Mouse (Mus musculus) layer of hippocampus, adult 8-10 months (tissue): ENCODE results near the gene Disp1. TPM values are rescaled to one million over a fixed set of nuclear protein-coding genes. Genes with fewer than 3 reads are reported as not detected.

Experiments
- DNase-seq, 2 experiments: peaks; one replicate each; pipeline ENCODE4 v3.0.0; 2022; ENCODE audit warnings: low spot score in 2 of 2
- total RNA-seq, 4 experiments: library from RNA; stranded (reverse); gene quantifications; 2 replicates each; pipeline ENCODE4 v1.2.4; 2022

The Disp1 gene
- total RNA-seq, 4 experiments from 2014 or later: 4.5 to 6.5 (median 5.4) TPM

GRCm38 (mm10) chr1:183207141-183207540, 14.2 kb downstream of the Disp1 start:
- DNase-seq: no peak

DNA sequence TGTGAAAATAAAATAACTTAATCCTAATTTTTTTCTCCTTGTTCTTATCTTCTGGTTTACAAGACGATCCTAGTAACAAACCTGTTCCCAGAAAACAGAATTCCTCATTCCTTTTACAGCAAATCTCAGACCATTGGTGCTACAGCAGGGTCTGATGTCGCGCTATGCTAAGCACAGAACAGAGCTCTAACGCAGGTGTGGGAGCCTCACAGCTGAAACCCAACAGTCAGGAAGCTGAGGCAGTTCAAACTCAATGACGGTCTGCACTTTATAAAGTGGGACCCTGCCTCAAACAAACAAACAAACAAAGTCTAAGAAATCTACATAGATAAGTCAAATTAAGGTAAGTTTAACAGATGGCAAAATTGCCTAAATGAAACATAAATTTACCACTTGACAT, 20.4 kb downstream of the Disp1 start:
- DNase-seq: no peak

- no peak for DNase-seq
Measured at GRCm38 (mm10) chr1:183194763-183195162, 26.6 kb downstream of the Disp1 start.

DNA sequence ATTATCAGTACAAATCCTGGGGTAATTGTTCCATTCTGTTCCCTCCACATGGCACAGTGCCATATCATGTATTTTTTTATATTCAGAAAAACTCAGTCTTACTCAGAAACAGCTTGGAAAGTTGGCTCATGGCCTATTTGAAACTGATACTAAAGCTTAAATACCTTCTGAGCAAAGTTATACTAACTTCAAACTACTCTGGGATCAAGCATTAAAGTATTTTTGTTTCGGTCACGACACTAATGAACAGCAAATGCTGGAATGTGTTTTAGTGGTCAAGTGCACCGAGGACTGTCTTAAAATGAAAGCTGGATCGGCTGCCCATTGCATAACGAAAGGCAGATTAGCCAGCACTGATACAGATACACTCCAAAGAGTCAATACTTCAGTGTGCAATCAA, 27.2 kb downstream of the Disp1 start:
- DNase-seq: no peak

GRCm38 (mm10) chr1:183191398-183191797, 29.9 kb downstream of the Disp1 start:
- no peak for DNase-seq

GRCm38 (mm10) chr1:183190456-183190855, 30.9 kb downstream of the Disp1 start:
- no peak for DNase-seq

DNA sequence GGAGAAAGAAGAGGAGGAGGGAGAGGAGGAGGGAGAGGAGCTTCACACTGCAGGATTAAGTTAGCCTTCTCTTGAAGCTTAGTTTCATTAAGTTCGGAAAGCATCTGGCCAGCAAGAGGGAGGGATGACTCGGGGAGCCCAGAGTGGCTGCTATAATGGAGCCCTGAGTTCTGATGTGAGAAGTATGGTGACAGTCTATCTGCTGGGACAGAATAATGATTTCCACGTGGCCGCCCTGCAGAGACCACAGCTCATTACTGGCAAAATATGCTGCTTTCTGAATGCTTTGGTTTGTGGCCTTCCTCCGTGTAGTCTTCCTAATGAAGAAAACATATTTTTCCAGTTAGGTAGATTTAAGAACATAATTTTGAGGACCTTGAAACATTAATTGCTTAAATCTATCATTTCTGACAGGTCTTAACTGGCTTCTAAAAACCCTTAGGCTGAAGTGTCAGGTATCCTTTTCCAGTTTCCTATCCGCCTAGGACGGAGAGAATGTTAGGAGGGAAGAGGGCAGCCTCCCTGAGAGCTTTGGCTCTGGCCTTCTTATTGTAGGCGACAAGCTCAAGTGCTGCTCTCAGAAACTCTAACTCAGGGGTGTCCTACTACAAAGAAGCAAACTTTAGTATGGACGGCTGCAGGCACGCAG, 32.2 kb downstream of the Disp1 start:
- DNase-seq: no peak

DNA sequence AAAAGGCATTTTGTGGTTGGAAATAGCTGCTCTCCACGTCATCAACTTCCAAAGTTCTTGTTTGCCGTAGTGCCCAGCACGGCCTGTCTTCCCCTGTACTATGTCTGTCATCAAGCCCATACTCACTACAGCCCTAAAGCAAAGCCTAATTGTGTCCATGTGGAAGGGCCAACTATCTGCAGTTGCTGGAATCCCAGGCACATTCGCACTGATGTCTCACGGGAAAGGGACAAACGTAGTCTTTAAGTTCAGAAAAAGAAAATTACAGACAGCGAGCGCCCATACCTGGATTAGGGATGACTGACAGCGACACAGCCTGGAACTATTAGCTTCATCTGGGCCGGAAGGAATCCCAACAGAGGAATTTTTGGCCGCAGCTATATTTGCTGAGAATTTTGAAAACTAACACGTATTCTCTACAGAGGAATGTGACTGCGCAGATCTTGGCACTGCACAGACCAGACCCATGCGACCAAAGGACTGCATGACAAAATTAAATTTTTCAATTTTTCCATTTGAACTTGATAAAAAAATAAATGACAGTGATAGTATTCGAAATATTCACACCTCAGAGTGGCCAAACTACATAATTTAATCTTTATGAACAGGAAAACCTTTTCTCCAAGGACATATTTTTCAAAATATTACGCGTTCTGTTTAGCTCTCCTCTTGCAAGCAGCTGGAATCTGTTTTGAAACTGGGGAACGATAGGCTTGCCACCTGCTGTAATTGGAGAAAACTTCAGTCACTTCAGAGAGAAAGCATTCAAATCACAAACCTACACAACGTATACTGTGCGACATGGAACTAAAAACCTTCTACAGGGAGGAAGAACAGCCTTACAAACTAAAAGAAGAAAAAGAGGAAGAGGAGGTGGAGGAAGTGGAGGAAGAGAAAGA, 33.0 kb downstream of the Disp1 start:
- no peak for DNase-seq

DNA sequence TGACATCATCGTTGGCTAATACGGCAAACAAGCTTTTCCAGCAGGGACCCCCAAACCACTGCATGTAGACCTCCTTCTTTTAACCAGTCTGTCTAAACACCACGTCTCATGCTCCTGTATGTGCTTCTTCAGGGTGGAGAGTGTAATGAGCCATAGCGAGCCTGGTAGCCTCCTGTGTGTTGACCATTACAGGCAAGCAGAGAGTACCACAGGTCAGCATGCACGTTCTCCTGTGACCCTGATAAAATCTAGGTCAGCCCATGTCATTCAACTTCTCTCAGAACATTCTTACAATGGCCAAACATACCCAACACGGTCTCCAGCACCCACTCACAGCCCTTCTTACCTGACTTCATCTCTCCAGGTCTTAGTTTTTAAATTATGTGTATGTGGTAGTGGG, 35.8 kb downstream of the Disp1 start:
- DNase-seq: no peak

DNA sequence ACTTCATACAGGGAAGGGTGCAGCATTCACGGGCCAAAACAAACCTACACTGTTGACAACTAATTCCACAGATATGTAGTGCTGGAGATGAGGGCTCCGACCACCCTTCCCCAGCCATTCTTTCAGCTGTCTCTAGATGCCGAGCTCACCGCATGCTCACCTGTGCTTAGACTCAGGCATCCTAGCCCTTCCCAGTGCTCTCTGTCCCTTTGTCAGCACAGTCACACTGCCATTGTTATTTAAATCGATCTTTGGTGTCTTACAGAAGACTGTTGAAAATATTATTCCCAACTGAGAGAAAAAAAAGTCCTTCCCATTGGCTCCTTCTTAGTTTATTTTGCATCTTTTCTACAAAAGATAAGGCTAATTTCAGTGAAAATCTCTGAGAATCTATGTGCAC, 36.6 kb downstream of the Disp1 start:
- DNase-seq: no peak

DNA sequence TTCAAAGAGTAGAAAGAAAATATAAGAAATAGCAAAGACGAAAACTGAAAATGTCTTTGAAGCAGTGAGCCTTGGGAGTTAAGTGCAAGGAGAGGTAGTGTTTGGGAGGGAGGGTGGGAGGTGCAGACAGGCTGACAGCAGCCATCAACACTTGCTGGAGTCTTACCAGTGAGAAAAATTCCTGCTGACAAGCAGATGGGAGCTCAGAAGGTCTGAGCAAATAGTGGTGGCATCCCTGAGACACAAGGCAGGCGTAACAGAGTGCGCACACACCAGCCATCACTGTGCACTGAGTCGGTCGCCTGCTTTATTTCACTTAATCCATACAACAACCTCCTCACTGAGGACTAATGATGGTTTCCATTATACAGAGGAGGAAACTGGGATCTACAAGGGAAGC, 37.8 kb downstream of the Disp1 start:
- no peak for DNase-seq

DNA sequence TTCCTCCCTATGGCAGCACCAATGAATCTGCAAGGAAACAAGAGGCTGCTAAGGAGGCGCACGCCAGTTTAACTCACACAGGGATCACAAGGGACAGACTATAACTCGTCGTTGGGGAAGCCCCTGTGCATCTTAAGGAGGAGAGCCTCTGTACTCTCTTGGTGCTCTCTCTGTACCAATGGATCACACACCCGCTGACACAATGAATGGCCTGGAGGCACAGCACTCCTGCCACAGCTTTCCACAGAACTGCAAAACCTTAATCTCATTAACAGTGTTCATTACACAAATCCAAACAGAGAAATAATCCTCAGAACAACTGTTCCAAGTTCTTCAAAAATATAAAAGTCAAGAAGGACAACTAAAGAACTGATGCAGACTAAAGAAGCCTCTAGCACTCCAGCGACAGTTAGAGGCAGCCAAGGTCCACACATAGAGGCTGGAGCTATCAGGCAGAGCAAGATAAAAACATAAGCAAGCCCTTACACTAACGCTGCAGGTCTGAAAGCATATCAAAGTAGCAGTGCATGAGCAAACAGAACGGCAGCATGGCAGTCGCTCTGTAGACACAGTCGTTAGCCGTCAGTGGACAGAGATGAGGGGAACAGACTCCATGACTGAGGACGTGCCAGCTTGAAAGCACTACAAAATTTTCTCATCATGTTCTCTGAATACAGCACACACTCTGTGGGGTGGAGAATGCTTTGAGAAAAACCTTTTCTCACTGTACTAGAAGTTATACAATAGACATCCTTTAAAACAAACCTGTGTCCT, 38.5 kb downstream of the Disp1 start:
- no peak for DNase-seq

DNA sequence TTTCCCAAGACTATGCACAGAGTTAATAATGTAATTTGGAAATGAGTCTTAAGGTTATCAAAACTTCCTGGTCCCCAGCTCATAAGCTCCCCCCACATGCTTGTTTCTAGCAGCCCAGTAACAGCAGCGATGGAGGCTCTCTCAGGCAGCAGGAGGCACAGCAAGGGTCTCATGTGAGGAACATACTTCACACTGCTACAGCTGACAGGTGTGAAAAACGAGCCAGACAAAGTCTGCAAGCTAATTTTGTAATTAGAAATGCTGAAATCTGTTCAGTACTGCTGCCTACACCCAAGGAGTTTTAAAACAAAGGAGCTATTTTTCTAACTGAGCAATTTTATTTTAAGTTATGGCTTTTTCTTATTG, 40.3 kb downstream of the Disp1 start:
- peak; percentile 16 to 28 for DNase-seq

GRCm38 (mm10) chr1:183180301-183181029, 40.9 kb downstream of the Disp1 start:
- no peak for DNase-seq

DNA sequence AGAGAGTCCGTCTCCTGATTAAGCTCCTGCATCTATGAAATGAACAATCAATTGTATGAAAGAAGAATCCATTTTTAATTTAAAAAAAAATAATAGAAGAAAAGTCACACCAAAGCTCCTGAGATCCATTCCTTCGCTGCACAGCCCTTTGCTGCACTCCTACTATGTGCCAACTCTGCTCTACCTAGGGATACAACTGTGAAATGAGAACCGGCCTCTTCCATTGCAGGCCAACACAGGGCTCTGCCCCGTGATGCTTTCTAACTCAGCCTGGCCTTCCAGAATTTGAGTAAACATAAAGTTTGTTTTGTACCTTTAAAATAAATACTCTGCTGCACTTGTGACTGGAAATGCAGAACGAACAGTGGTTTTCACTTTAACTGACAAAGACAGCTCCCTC, 42.0 kb downstream of the Disp1 start:
- DNase-seq: no peak

DNA sequence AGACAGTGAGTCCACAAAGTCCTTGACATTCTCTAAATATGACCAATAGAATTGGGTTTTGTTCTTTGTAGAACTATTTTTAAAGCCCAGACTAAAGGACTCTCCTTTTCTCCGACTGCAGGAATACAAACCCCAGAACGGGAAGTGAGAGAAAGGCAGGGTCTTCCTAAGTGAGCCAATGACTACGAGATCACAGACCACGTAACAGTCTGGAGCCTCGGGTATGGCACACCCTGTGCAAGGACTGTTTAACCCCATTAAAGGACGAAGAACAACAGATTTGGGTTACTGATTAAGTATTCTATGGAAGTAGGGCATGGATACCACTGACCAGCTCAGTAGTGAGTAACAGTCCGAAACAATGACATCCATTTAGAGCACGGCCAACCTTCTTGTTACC, 46.1 kb downstream of the Disp1 start:
- no peak for DNase-seq

- no peak for DNase-seq
Measured at GRCm38 (mm10) chr1:183171095-183171494, 50.2 kb downstream of the Disp1 start.

DNA sequence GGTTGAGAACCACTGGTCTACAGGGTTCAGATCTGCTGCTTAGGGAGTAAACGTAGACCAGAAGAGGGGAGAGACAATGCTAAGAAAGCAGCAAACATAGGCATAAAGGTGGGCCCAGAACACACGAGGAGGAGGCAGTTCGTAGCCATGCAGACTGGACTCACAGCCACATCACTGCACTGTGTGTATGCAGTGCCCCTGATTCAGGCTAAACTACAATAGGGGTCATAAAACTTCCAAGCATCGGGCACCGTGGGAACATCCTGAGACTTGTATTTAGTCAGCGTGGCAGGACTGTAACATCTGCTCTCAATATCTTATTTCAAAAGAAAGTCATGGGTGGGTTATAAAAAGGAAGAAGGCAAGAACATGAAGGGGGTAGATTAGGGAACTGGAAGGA, 52.9 kb downstream of the Disp1 start:
- DNase-seq: no peak

- no peak for DNase-seq
Measured at GRCm38 (mm10) chr1:183167776-183168175, 53.5 kb downstream of the Disp1 start.

- DNase-seq: no peak
Measured at GRCm38 (mm10) chr1:183166700-183167099, 54.6 kb downstream of the Disp1 start.

GRCm38 (mm10) chr1:183164648-183165071, 56.7 kb downstream of the Disp1 start:
- DNase-seq: no peak
